Comparison of ENCODE assay signal across 17 mouse cellular contexts in the genomic region with DNA sequence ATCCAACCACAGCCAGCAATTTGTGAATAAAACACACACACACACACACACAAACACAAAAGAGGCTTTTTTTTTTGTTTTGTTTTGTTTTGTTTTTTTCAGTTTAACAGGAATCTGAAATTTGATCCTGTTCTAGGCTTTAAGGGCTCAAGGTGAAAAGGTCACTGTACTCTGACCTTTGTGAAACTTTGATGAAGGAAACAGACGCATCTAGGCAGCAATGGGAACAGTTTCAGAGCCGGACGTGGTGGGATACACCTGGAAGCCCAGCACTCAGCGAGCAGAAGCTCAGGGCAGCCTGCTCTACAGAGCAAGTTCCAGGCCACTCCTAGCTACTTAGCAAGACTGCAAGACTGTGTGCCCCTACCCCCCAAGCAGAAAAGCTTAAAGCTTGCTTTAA. TPM values are rescaled to one million over a fixed set of nuclear protein-coding genes. Genes with fewer than 3 reads are reported as not detected.
DNase-seq lines count a peak whose midpoint lies in the region; ATAC-seq and TF ChIP-seq lines count a peak whose summit lies in the region.
"Had no signal": no experiment of that assay in that cellular context is flagged by ENCODE, and none has a peak within 500 bp of the region (broad histone marks: within the 10 kb centered on the region; RNA-seq: fewer than 3 reads in every experiment).

No protein-coding gene starts in this region.

- intact Hi-C loops in gastrocnemius, postnatal 14 days (cut with DNase I; ENCODE audit: low total_unique reads): no loop called here

- WGBS in hindbrain, embryonic 10.5 days: 9% methylated on average over 4 of the region's 4 CpGs
- 11% methylated on average over 4 of the region's 4 CpGs for WGBS in midbrain, embryonic 12.5 days

- DNase-seq in ES-E14 (ENCODE audit: low read depth, low spot score): no peak
- peak; percentile 40 for DNase-seq in embryo, embryonic 11 days
- no peak for DNase-seq in hindbrain, embryonic 10.5 days (ENCODE audit: low spot score)
- DNase-seq in ovary, postnatal 14 days (ENCODE audit: low spot score): no peak
- DNase-seq in gastrocnemius, postnatal 14 days: no peak
- DNase-seq in right cerebral cortex, postnatal 4 days: no peak
- no peak for DNase-seq in thymus, adult 18-20 months
- DNase-seq: right cerebral cortex, postnatal 25 days had no signal

- peaks cover 26% of the 10 kb centered on the region for H3K27me3 ChIP-seq in hindbrain, embryonic 10.5 days (ENCODE audit: insufficient read depth, poor library complexity, severe bottlenecking)
- H3K27me3 ChIP-seq in midbrain, embryonic 12.5 days: peaks cover 20% of the 10 kb centered on the region

- no peaks in the 10 kb centered on the region for H3K36me3 ChIP-seq in ES-E14 (ENCODE audit: control insufficient read depth, insufficient read depth, low read length, poor library complexity, severe bottlenecking)
- H3K36me3 ChIP-seq in hindbrain, embryonic 10.5 days: peaks cover 38% of the 10 kb centered on the region
- H3K36me3 ChIP-seq in midbrain, embryonic 12.5 days: peaks cover 36% of the 10 kb centered on the region
- H3K36me3 ChIP-seq: intestine, embryonic 15.5 days; stomach, embryonic 15.5 days had no signal

- no peak overlapping the region for H3K4me2 ChIP-seq in midbrain, embryonic 12.5 days (replicated peaks)
- H3K4me2 ChIP-seq: intestine, embryonic 15.5 days had no signal

- ATAC-seq in midbrain, embryonic 12.5 days (ENCODE audit: low FRiP score, low read depth): no peak
- ATAC-seq: intestine, embryonic 15.5 days had no signal

- no peaks in the 10 kb centered on the region for H3K9me3 ChIP-seq in ES-E14 (ENCODE audit: control insufficient read depth, insufficient read depth, low read depth, low read length)
- peaks cover 8% of the 10 kb centered on the region; the same call in 1 of the 2 replicates for H3K9me3 ChIP-seq in hindbrain, embryonic 10.5 days
- H3K9me3 ChIP-seq in midbrain, embryonic 12.5 days: peaks cover 3% of the 10 kb centered on the region; the same call in 1 of the 2 replicates
- H3K9me3 ChIP-seq: intestine, embryonic 15.5 days; stomach, embryonic 15.5 days had no signal

- H3K27ac ChIP-seq in ES-E14 (ENCODE audit: insufficient read depth, low read depth, low read length, poor library complexity, severe bottlenecking): peak overlapping the region; percentile 88; the same call in 1 of the 2 replicates
- H3K27ac ChIP-seq in hindbrain, embryonic 10.5 days: 0 out of 2 replicates have a peak overlapping the region, but pooled peaks have one; percentile 50
- peak overlapping the region; percentile 100; the same call in 1 of the 2 replicates for H3K27ac ChIP-seq in midbrain, embryonic 12.5 days (replicated peaks)
- H3K27ac ChIP-seq: intestine, embryonic 15.5 days; liver, embryonic 14.5 days; macrophage; stomach, embryonic 15.5 days had no signal

- peak overlapping the region in 1 of 2 experiments; percentile 19; a peak in 1 of 4 replicates for H3K4me3 ChIP-seq in ES-E14 (ENCODE audit: insufficient read depth in 1 of 2, low read depth in 1 of 2, low read length in 2 of 2, poor library complexity in 1 of 2, severe bottlenecking in 1 of 2)
- 0 out of 2 replicates have a peak overlapping the region, but pooled peaks have one; percentile 77 for H3K4me3 ChIP-seq in hindbrain, embryonic 10.5 days
- H3K4me3 ChIP-seq in midbrain, embryonic 12.5 days: no peak overlapping the region
- H3K4me3 ChIP-seq: intestine, embryonic 15.5 days; stomach, embryonic 15.5 days had no signal

- H3K4me1 ChIP-seq in ES-E14 (ENCODE audit: control insufficient read depth in 2 of 2, insufficient read depth in 2 of 2, low read length in 2 of 2, poor library complexity in 1 of 2): peaks cover 3 to 23% of the 10 kb centered on the region in 2 experiments; a peak in 3 of 4 replicates
- H3K4me1 ChIP-seq in hindbrain, embryonic 10.5 days (replicated peaks): peaks cover 56% of the 10 kb centered on the region
- peaks cover 46% of the 10 kb centered on the region for H3K4me1 ChIP-seq in midbrain, embryonic 12.5 days

- in situ Hi-C loops in ES-E14 (cut with MboI; ENCODE audit: low sequenced_read_pairs in 2 of 2, unreplicated experiment in 2 of 2): loop anchor here in 1 of 2 experiments (25.0 kb wide), 1 partner anchor 93 kb away; no protein-coding TSS in a partner anchor

- peak overlapping the region; percentile 27; the same call in 1 of the 2 replicates for H3K9ac ChIP-seq in ES-E14 (ENCODE audit: insufficient read depth, low read depth, low read length, poor library complexity, severe bottlenecking)
- 0 out of 2 replicates have a peak overlapping the region, but pooled peaks have one; percentile 84 for H3K9ac ChIP-seq in midbrain, embryonic 12.5 days (replicated peaks)
- H3K9ac ChIP-seq: intestine, embryonic 15.5 days; liver, embryonic 14.5 days; stomach, embryonic 15.5 days had no signal

TF ChIP-seq in ES-E14, 5 proteins besides CTCF, POLR2A, EP300 and RAD21:
- no peak for TF ChIP-seq HCFC1 (IDR thresholded peaks at IDR 0.05; ENCODE audit: borderline replicate concordance, insufficient read depth, low read length)
- TF ChIP-seq ZNF384 (IDR thresholded peaks at IDR 0.05; ENCODE audit: low read depth, low read length): peak; percentile 70
- 0 out of 2 replicates have a peak, but pooled peaks have one; percentile 16 for TF ChIP-seq CHD2 (IDR thresholded peaks at IDR 0.05; ENCODE audit: low read depth, low read length)

RNA-seq across cellular contexts. Expression of gene Zfp428, which starts 1.9 kb away (rescaled TPM):
- 94.1 and 114 TPM in 2 replicates for total RNA-seq in ES-E14 (2012; rRNA removed)
- polyA plus RNA-seq in hindbrain, embryonic 10.5 days (2016; fragmentation: Nextera tagmentation; extraction: Ambion mirVana): 109 and 150 TPM in 2 replicates
- 163 and 178 TPM in 2 replicates for polyA plus RNA-seq in midbrain, embryonic 12.5 days (2016; fragmentation: Nextera tagmentation; extraction: Ambion mirVana)
- total RNA-seq in gastrocnemius, postnatal 14 days (2021): 1 to 10 TPM; 6.4 to 8.3 TPM

RNA-seq across cellular contexts. Expression of gene AC161166.1, which starts 7.4 kb away (rescaled TPM):
- total RNA-seq in ES-E14 (2012; rRNA removed): 1.2 and 1.6 TPM in 2 replicates
- polyA plus RNA-seq in hindbrain, embryonic 10.5 days (2016; fragmentation: Nextera tagmentation; extraction: Ambion mirVana): 1.1 TPM in 2 replicates
- 2.1 and 2.3 TPM in 2 replicates for polyA plus RNA-seq in midbrain, embryonic 12.5 days (2016; fragmentation: Nextera tagmentation; extraction: Ambion mirVana)
- total RNA-seq in gastrocnemius, postnatal 14 days (2021): not detected
- polyA plus RNA-seq: brain, embryonic 14.5 days; cortical plate, adult 2 months; G1E; large intestine, adult 2 months; liver, embryonic 14.5 days; macrophage had no signal

RNA-seq across cellular contexts. Expression of gene Cadm4, which starts 23.0 kb away (rescaled TPM):
- total RNA-seq in ES-E14 (2012; rRNA removed): 10.8 and 21.4 TPM in 2 replicates
- 12.1 and 38.6 TPM in 2 replicates for polyA plus RNA-seq in hindbrain, embryonic 10.5 days (2016; fragmentation: Nextera tagmentation; extraction: Ambion mirVana)
- 38.8 and 43.6 TPM in 2 replicates for polyA plus RNA-seq in midbrain, embryonic 12.5 days (2016; fragmentation: Nextera tagmentation; extraction: Ambion mirVana)
- total RNA-seq in gastrocnemius, postnatal 14 days (2021): 10 to 100 TPM in 1 of 2 experiments, 1 to 10 TPM in 1; 5.3 to 17.7 TPM
- total RNA-seq: G1E had no signal
- polyA plus RNA-seq: macrophage had no signal

RNA-seq across cellular contexts. Expression of gene Irgq, which starts 25.6 kb away (rescaled TPM):
- total RNA-seq in ES-E14 (2012; rRNA removed): 6.2 and 6.4 TPM in 2 replicates
- polyA plus RNA-seq in hindbrain, embryonic 10.5 days (2016; fragmentation: Nextera tagmentation; extraction: Ambion mirVana): 10.7 and 14.9 TPM in 2 replicates
- polyA plus RNA-seq in midbrain, embryonic 12.5 days (2016; fragmentation: Nextera tagmentation; extraction: Ambion mirVana): 30.4 and 31.5 TPM in 2 replicates
- 10 to 100 TPM; 10.5 to 12.8 TPM for total RNA-seq in gastrocnemius, postnatal 14 days (2021)

RNA-seq across cellular contexts. Expression of gene Pinlyp, which starts 41.0 kb away (rescaled TPM):
- 0.58 TPM in 1 of 2 replicates, not detected in the other for total RNA-seq in ES-E14 (2012; rRNA removed)
- 0.26 TPM in 1 of 2 replicates, not detected in the other for polyA plus RNA-seq in hindbrain, embryonic 10.5 days (2016; fragmentation: Nextera tagmentation; extraction: Ambion mirVana)
- polyA plus RNA-seq in midbrain, embryonic 12.5 days (2016; fragmentation: Nextera tagmentation; extraction: Ambion mirVana): not detected in 2 replicates
- total RNA-seq in gastrocnemius, postnatal 14 days (2021): not detected
- total RNA-seq: G1E had no signal
- polyA plus RNA-seq: G1E; intestine, embryonic 15.5 days; large intestine, adult 2 months; liver, embryonic 14.5 days; macrophage had no signal

Comparison
In these comparisons a context has a peak if more than half of its experiments do, and no peak if none do; other contexts are left out.
1. H3K27ac ChIP-seq: peak in every context shown above with its lines; median percentile 100 in midbrain, embryonic 12.5 days; 88 in ES-E14; 50 in hindbrain, embryonic 10.5 days.
2. RNA of gene Zfp428, which starts 1.9 kb away (total RNA-seq): 94.1 to 114 TPM in ES-E14; 6.4 to 8.3 TPM in gastrocnemius, postnatal 14 days; every median in the first group is over 10 times any median in the second.